Mouse (Mus musculus): Measurements from ENCODE around the gene 6430571L13Rik. TPM values are rescaled to one million over a fixed set of nuclear protein-coding genes. Genes with fewer than 3 reads are reported as not detected.
A peak's percentile ranks its signal among the peaks of the same experiment; 100 is the strongest.

Gene 6430571L13Rik
- polyA plus RNA-seq, 1 experiment from 2014 or later: 9.1 TPM

DNA sequence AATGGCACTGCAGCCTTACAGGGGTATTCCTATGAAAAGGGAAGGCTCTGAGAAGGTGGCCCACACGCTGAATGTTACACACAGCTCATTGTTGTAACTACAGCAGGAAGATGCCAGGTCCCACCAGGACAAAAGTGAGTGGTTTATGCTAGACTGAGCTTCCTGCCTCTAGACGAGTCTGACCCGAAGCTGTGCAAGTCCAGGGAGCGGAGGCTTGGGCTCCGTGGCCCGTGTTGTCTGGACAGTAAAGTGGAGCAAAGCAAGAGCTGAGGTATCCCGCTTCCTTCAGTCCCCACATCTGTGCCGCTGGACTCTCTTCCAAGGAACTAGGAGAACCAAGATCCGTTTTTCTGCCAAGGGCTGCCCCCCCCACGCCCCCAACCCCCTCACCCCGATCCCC lies 58.6 kb downstream of the 6430571L13Rik start:
- no peak overlapping the region for H3K9ac ChIP-seq (replicated peaks)
- no peaks in the 10 kb centered on the region for H3K9me3 ChIP-seq (replicated peaks)
- H3K4me2 ChIP-seq: peak overlapping the region; percentile 92
- whole genome bisulfite sequencing: 26% methylated on average over 11 of the region's 11 CpGs
- ATAC-seq (ENCODE audit: low FRiP score): no peak
- H3K4me1 ChIP-seq: peaks cover 42% of the 10 kb centered on the region
- H3K27me3 ChIP-seq (replicated peaks): peaks cover 30% of the 10 kb centered on the region
- peak overlapping the region; percentile 82; the same call in 1 of the 2 replicates for H3K27ac ChIP-seq (replicated peaks)
- peak overlapping the region; percentile 85; the same call in 1 of the 2 replicates for H3K4me3 ChIP-seq (replicated peaks)
- H3K36me3 ChIP-seq: no peaks in the 10 kb centered on the region

DNA sequence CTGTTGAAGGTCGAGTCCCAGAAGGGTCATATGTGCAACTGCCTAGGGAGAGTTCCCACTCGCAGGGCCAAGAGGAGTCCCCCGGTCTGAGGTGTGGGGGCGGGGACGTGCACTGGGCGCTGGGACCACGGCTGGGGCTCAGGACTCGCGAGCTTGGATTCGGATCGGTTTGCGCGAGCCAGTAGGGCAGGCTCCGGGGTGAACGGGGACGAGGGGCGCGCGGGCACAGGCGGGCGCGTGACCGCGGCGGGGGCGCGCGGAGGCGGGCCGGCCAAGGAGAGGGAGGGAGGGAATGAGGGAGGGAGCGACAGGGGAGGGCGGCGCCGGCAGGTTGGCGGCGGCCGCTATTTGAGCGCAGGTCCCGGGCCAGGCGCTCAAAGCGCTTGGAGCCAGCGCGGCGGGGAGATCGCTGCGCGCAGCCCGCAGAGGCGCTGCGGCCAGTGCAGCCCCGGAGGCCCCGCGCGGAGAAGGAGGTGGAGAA lies 59.1 kb downstream of the 6430571L13Rik start, which contains the start of gene Cacna2d2:
Gene Cacna2d2, plus strand, starts transcription at position 122 of the 481 bp plus-strand sequence.
- H3K27me3 ChIP-seq (replicated peaks): peaks cover 30% of the 10 kb centered on the region
- peak within 1 kb of the TSS; percentile 85 for H3K4me3 ChIP-seq (replicated peaks)
- H3K9ac ChIP-seq (replicated peaks): peak within 1 kb of the TSS; percentile 87
- peak within 1 kb of the TSS; percentile 92 for H3K4me2 ChIP-seq
- peaks cover 47% of the 10 kb centered on the region for H3K4me1 ChIP-seq
- H3K36me3 ChIP-seq: no peaks in the 10 kb centered on the region
- no peaks in the 10 kb centered on the region for H3K9me3 ChIP-seq (replicated peaks)
- peak within 1 kb of the TSS; percentile 82 for H3K27ac ChIP-seq (replicated peaks)
- ATAC-seq (ENCODE audit: low FRiP score): peak; percentile 79
- WGBS: under 1% methylated on average over 34 of the region's 54 CpGs

DNA sequence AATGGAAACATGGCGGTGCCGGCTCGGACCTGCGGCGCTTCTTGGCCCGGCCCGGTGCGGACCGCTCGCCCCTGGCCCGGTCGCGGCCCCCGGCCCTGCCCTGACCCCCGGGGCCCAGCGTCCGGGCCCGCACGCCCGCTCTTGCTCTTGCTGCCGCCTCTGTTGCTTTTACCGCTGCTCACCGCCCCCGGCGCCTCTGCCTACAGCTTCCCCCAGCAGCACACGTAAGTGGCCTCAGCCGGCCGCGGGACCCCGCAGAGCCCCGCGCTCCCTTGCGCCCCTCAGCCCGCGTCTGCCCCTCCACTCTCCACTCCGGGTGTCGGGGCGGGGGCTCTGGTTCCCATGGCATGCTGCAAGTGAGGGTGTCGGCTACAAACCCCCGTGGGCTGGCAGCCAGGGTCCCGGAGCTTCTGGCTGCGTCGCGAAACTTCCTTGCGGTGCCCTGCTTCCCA lies 59.7 kb downstream of the 6430571L13Rik start:
- Histone ChIP-seq H3K9me3 (replicated peaks) (no peaks in the 10 kb centered on the region), H3K4me1 (peaks cover 48% of the 10 kb centered on the region), H3K4me3 (replicated peaks) (peak overlapping the region; percentile 85), H3K36me3 (no peaks in the 10 kb centered on the region), H3K27ac (replicated peaks) (peak overlapping the region; percentile 82), H3K4me2 (peak overlapping the region; percentile 92), H3K9ac (replicated peaks) (peak overlapping the region; percentile 87), H3K27me3 (replicated peaks) (peaks cover 30% of the 10 kb centered on the region)
- ATAC-seq (ENCODE audit: low FRiP score): peak; percentile 48
- under 1% methylated on average over 35 of the region's 45 CpGs for WGBS

DNA sequence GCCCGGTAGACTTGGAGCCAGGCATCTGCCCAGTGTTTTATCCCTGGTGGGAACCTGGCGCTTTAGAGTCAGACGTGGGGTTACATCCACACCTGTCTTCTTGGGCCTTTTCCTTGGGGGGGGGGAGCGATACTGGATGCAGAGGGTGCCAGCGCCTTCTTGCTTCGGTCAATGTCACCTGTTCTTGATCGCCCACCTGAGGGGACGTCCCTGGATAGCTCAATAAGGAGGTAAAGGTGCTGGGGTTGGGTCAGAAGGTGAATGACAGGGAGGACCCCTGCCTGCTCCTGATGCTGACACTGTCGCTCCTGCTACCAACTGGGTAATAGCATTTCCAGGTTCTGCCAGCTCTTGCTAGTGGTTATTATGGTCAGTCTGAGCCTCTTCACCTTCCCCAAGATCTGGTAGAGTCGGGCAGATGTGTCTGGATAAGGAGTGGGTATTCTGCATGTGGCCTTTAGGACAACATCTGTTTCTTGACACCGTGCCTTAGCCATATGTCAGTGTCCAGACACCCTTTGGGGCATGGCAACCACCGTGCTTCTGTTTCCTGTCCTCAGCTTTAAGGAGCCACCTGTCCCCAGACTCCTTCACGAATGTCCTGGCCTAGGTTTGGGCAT lies 60.4 kb downstream of the 6430571L13Rik start:
- 12% methylated on average over 13 of the region's 13 CpGs for WGBS
- Histone ChIP-seq H3K9me3 (replicated peaks) (no peaks in the 10 kb centered on the region), H3K27ac (replicated peaks) (peak overlapping the region; percentile 60; the same call in 1 of the 2 replicates), H3K4me1 (peaks cover 48% of the 10 kb centered on the region), H3K4me2 (peak overlapping the region; percentile 92), H3K4me3 (replicated peaks) (peak overlapping the region; percentile 85), H3K36me3 (no peaks in the 10 kb centered on the region), H3K9ac (replicated peaks) (peak overlapping the region; percentile 87), H3K27me3 (replicated peaks) (peaks cover 30% of the 10 kb centered on the region)
- no peak for ATAC-seq (ENCODE audit: low FRiP score)

Other genes with a start within 250 kb of the 6430571L13Rik start
- gene Dock3, start 108.7 kb upstream of the 6430571L13Rik start, polyA plus RNA-seq (2015; fragmentation: Nextera tagmentation; extraction: Ambion mirVana): 18.6 and 26.7 TPM in 2 replicates
- 2.2 and 9.4 TPM in 2 replicates for gene Mapkapk3, start 50.7 kb upstream of the 6430571L13Rik start, polyA plus RNA-seq (2015; fragmentation: Nextera tagmentation; extraction: Ambion mirVana)
- 12.6 and 15.5 TPM in 2 replicates for gene Cish, start 44.6 kb upstream of the 6430571L13Rik start, polyA plus RNA-seq (2015; fragmentation: Nextera tagmentation; extraction: Ambion mirVana)
- gene Hemk1, start 2.3 kb upstream of the 6430571L13Rik start, polyA plus RNA-seq (2015; fragmentation: Nextera tagmentation; extraction: Ambion mirVana): 16.3 and 18.2 TPM in 2 replicates
- gene Cacna2d2, start 59.0 kb downstream of the 6430571L13Rik start, polyA plus RNA-seq (2015; fragmentation: Nextera tagmentation; extraction: Ambion mirVana): 7.6 and 9.8 TPM in 2 replicates
- gene Tmem115, start 193.3 kb downstream of the 6430571L13Rik start, polyA plus RNA-seq (2015; fragmentation: Nextera tagmentation; extraction: Ambion mirVana): 45.7 and 46.1 TPM in 2 replicates
- gene Cyb561d2, start 201.6 kb downstream of the 6430571L13Rik start, polyA plus RNA-seq (2015; fragmentation: Nextera tagmentation; extraction: Ambion mirVana): 46.9 and 53.9 TPM in 2 replicates
- gene Nprl2, start 201.6 kb downstream of the 6430571L13Rik start, polyA plus RNA-seq (2015; fragmentation: Nextera tagmentation; extraction: Ambion mirVana): 67.5 and 77.9 TPM in 2 replicates
- 1.6 and 2.6 TPM in 2 replicates for gene Zmynd10, start 206.7 kb downstream of the 6430571L13Rik start, polyA plus RNA-seq (2015; fragmentation: Nextera tagmentation; extraction: Ambion mirVana)
- 41.2 and 46.1 TPM in 2 replicates for gene Rassf1, start 211.0 kb downstream of the 6430571L13Rik start, polyA plus RNA-seq (2015; fragmentation: Nextera tagmentation; extraction: Ambion mirVana)
- gene Tusc2, start 222.7 kb downstream of the 6430571L13Rik start, polyA plus RNA-seq (2015; fragmentation: Nextera tagmentation; extraction: Ambion mirVana): 112 and 125 TPM in 2 replicates
- 56.0 and 57.3 TPM in 2 replicates for gene Hyal2, start 227.3 kb downstream of the 6430571L13Rik start, polyA plus RNA-seq (2015; fragmentation: Nextera tagmentation; extraction: Ambion mirVana)
- gene Hyal1, start 236.3 kb downstream of the 6430571L13Rik start, polyA plus RNA-seq (2015; fragmentation: Nextera tagmentation; extraction: Ambion mirVana): 8.5 and 11.0 TPM in 2 replicates
- gene Naa80, start 238.3 kb downstream of the 6430571L13Rik start, polyA plus RNA-seq (2015; fragmentation: Nextera tagmentation; extraction: Ambion mirVana): 16.9 and 19.7 TPM in 2 replicates
- 2.0 and 2.2 TPM in 2 replicates for gene Hyal3, start 240.2 kb downstream of the 6430571L13Rik start, polyA plus RNA-seq (2015; fragmentation: Nextera tagmentation; extraction: Ambion mirVana)
- gene Ifrd2, start 247.0 kb downstream of the 6430571L13Rik start, polyA plus RNA-seq (2015; fragmentation: Nextera tagmentation; extraction: Ambion mirVana): 14.4 and 25.2 TPM in 2 replicates

All from neural tube, embryonic 15.5 days (tissue).